Comparison of ENCODE assay signal across 14 mouse cellular contexts in genomic region chr10:130229584-130229983, GRCm38 (mm10). TPM values are rescaled to one million over a fixed set of nuclear protein-coding genes. Genes with fewer than 3 reads are reported as not detected.
A peak's percentile ranks its signal among the peaks of the same experiment; 100 is the strongest.
DNase-seq lines count a peak whose midpoint lies in the region; ATAC-seq and TF ChIP-seq lines count a peak whose summit lies in the region.
"Had no signal": no experiment of that assay in that cellular context is flagged by ENCODE, and none has a peak within 500 bp of the region (broad histone marks: within the 10 kb centered on the region; RNA-seq: fewer than 3 reads in every experiment).

No protein-coding gene starts in this region.

- no peaks in the 10 kb centered on the region for H3K36me3 ChIP-seq in liver, embryonic 14.5 days (replicated peaks; ENCODE audit: control insufficient read depth, insufficient read depth, low read depth)
- H3K36me3 ChIP-seq in liver, embryonic 12.5 days = no peaks in the 10 kb centered on the region
- H3K36me3 ChIP-seq: embryonic facial prominence, embryonic 12.5 days had no signal

- no peak overlapping the region for H3K4me3 ChIP-seq in liver, embryonic 14.5 days (ENCODE audit: insufficient read depth in 1 of 2, low read depth in 2 of 2, low read length in 2 of 2)
- H3K4me3 ChIP-seq in liver, embryonic 12.5 days = no peak overlapping the region
- H3K4me3 ChIP-seq: embryonic facial prominence, embryonic 12.5 days had no signal

- no peak overlapping the region for H3K27ac ChIP-seq in liver, embryonic 14.5 days
- H3K27ac ChIP-seq in liver, embryonic 12.5 days = no peak overlapping the region
- H3K27ac ChIP-seq: embryonic facial prominence, embryonic 12.5 days had no signal

- H3K4me1 ChIP-seq in liver, embryonic 14.5 days (replicated peaks; ENCODE audit: control insufficient read depth in 2 of 2, insufficient read depth in 2 of 2, low read length in 1 of 2) = no peaks in the 10 kb centered on the region
- no peaks in the 10 kb centered on the region for H3K4me1 ChIP-seq in liver, embryonic 12.5 days
- H3K4me1 ChIP-seq: embryonic facial prominence, embryonic 12.5 days had no signal

- no peak for ATAC-seq in liver, embryonic 14.5 days (ENCODE audit: insufficient read depth)
- ATAC-seq in liver, embryonic 12.5 days = no peak

- 0 out of 2 replicates have a peak, but pooled peaks have one; percentile 12 for TF ChIP-seq CTCF in liver, embryonic 14.5 days (IDR thresholded peaks at IDR 0.05; ENCODE audit: low read depth)

- TF ChIP-seq EP300 in liver, embryonic 14.5 days (IDR thresholded peaks at IDR 0.05; ENCODE audit: low read depth) = no peak

- 66% methylated on average over 5 of the region's 5 CpGs for WGBS in liver, embryonic 14.5 days (ENCODE audit: insufficient replicate concordance)
- 63% methylated on average over 5 of the region's 5 CpGs for WGBS in liver, embryonic 12.5 days (ENCODE audit: insufficient replicate concordance)

- no peaks in the 10 kb centered on the region for H3K27me3 ChIP-seq in liver, embryonic 14.5 days (ENCODE audit: control insufficient read depth, insufficient read depth, low read length)
- no peaks in the 10 kb centered on the region for H3K27me3 ChIP-seq in liver, embryonic 12.5 days (replicated peaks)
- H3K27me3 ChIP-seq: embryonic facial prominence, embryonic 12.5 days had no signal

- H3K9me3 ChIP-seq in liver, embryonic 14.5 days (ENCODE audit: control insufficient read depth, low read length) = no peaks in the 10 kb centered on the region
- H3K9me3 ChIP-seq in liver, embryonic 12.5 days (replicated peaks) = no peaks in the 10 kb centered on the region
- H3K9me3 ChIP-seq: embryonic facial prominence, embryonic 12.5 days had no signal

- DNase-seq in adrenal gland, postnatal 36 days = peak; percentile 16 to 17
- DNase-seq in adrenal gland, postnatal 25 days = no peak
- no peak for DNase-seq in liver, embryonic 14.5 days (ENCODE audit: low read depth in 3 of 3, low spot score in 3 of 3)
- peak; percentile 6 for DNase-seq in brain, adult 2 months (ENCODE audit: low read depth, low spot score)
- DNase-seq in retina, postnatal 7 days (ENCODE audit: low read depth, low spot score) = peak; percentile 34
- no peak for DNase-seq in ovary, postnatal 36 days (ENCODE audit: low spot score)
- no peak for DNase-seq in gastrocnemius, postnatal 4 days (ENCODE audit: low spot score in 2 of 2)
- DNase-seq: kidney, adult 8-10 months; lung, adult 18-20 months had no signal

- H3K4me2 ChIP-seq in liver, embryonic 14.5 days (ENCODE audit: low read depth) = no peak overlapping the region
- no peak overlapping the region for H3K4me2 ChIP-seq in liver, embryonic 12.5 days
- H3K4me2 ChIP-seq: embryonic facial prominence, embryonic 12.5 days had no signal

- H3K9ac ChIP-seq in liver, embryonic 14.5 days (replicated peaks) = no peak overlapping the region
- no peak overlapping the region for H3K9ac ChIP-seq in liver, embryonic 12.5 days
- H3K9ac ChIP-seq: embryonic facial prominence, embryonic 12.5 days had no signal

RNA-seq across cellular contexts. Expression of gene Olfr827, which starts 15.4 kb away (rescaled TPM):
- total RNA-seq in adrenal gland, postnatal 36 days (2021) = not detected
- total RNA-seq in adrenal gland, postnatal 25 days (2021) = not detected in 2 replicates
- not detected in 2 replicates for polyA plus RNA-seq in liver, embryonic 14.5 days (2012; rRNA removed)
- polyA plus RNA-seq in liver, embryonic 14.5 days (2014; fragmentation: Nextera tagmentation; extraction: Ambion mirVana) = not detected in 2 replicates
- not detected in 2 replicates for polyA plus RNA-seq in liver, embryonic 12.5 days (2016; fragmentation: Nextera tagmentation; extraction: Ambion mirVana)
- total RNA-seq in gastrocnemius, postnatal 4 days (2021) = not detected
- total RNA-seq: left cerebral cortex, adult 18-20 months had no signal
- polyA plus RNA-seq: embryonic facial prominence, embryonic 12.5 days; frontal cortex, adult 2 months; heart, embryonic 14.5 days had no signal

RNA-seq across cellular contexts. Expression of gene Olfr826, which starts 45.6 kb away (rescaled TPM):
- not detected for total RNA-seq in adrenal gland, postnatal 36 days (2021)
- total RNA-seq in adrenal gland, postnatal 25 days (2021) = not detected in 2 replicates
- polyA plus RNA-seq in liver, embryonic 14.5 days (2012; rRNA removed) = not detected in 2 replicates
- polyA plus RNA-seq in liver, embryonic 14.5 days (2014; fragmentation: Nextera tagmentation; extraction: Ambion mirVana) = not detected in 2 replicates
- polyA plus RNA-seq in liver, embryonic 12.5 days (2016; fragmentation: Nextera tagmentation; extraction: Ambion mirVana) = not detected in 2 replicates
- not detected for total RNA-seq in gastrocnemius, postnatal 4 days (2021)
- total RNA-seq: left cerebral cortex, adult 18-20 months had no signal
- polyA plus RNA-seq: embryonic facial prominence, embryonic 12.5 days; frontal cortex, adult 2 months; heart, embryonic 14.5 days had no signal

RNA-seq across cellular contexts. Expression of gene Neurod4, which starts 50.5 kb away (rescaled TPM):
- under 1 TPM; 0.46 to 0.63 TPM for total RNA-seq in adrenal gland, postnatal 36 days (2021)
- 0.36 TPM in 1 of 2 replicates, not detected in the other for total RNA-seq in adrenal gland, postnatal 25 days (2021)
- polyA plus RNA-seq in liver, embryonic 14.5 days (2012; rRNA removed) = not detected in 2 replicates
- not detected in 2 replicates for polyA plus RNA-seq in liver, embryonic 14.5 days (2014; fragmentation: Nextera tagmentation; extraction: Ambion mirVana)
- polyA plus RNA-seq in liver, embryonic 12.5 days (2016; fragmentation: Nextera tagmentation; extraction: Ambion mirVana) = not detected in 2 replicates
- not detected for total RNA-seq in gastrocnemius, postnatal 4 days (2021)
- polyA plus RNA-seq: heart, embryonic 14.5 days had no signal

Comparison
In these comparisons a context has a peak if more than half of its experiments do, and no peak if none do; other contexts are left out.
1. DNase-seq: peak in adrenal gland, postnatal 36 days (2 of 2), brain, adult 2 months (single experiment) and retina, postnatal 7 days (single experiment); none in adrenal gland, postnatal 25 days (single experiment), liver, embryonic 14.5 days (0 of 3), ovary, postnatal 36 days (single experiment) and gastrocnemius, postnatal 4 days (0 of 2).